Mouse (Mus musculus): ENCODE data around the gene Thumpd3.

Thumpd3 gene

GRCm38 (mm10) chr6:113079492-113079891 is 33.5 kb downstream of the Thumpd3 start:
- peak; percentile 80 for DNase-seq (ENCODE audit: low spot score)

- no peak for DNase-seq (ENCODE audit: low spot score)
Measured at GRCm38 (mm10) chr6:113082229-113082628, 36.2 kb downstream of the Thumpd3 start.

- DNase-seq (ENCODE audit: low spot score) = no peak
Measured at GRCm38 (mm10) chr6:113084590-113084989, 38.6 kb downstream of the Thumpd3 start.

DNA sequence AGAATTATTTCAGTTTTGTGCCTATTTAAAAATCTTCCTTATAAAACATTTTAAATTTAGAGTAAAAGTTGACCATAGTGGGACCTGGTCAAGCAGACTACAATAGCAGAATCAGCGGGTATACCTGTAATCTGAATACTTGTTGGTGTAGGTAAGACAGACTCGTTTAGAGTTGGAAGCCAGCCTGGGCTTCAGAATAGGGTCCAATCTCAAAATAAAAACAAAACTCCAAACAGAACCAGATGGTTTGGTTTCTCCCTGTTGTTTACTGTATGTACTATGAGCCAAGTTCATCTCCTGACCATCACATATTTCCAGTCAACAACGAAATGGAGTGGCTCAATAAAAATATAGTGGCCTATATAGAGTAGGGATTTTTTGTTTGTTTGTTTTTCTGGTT is 47.2 kb downstream of the Thumpd3 start:
- DNase-seq (ENCODE audit: low spot score) = no peak

- DNase-seq (ENCODE audit: low spot score) = no peak
Measured at GRCm38 (mm10) chr6:113095547-113095946, 49.5 kb downstream of the Thumpd3 start.

DNA sequence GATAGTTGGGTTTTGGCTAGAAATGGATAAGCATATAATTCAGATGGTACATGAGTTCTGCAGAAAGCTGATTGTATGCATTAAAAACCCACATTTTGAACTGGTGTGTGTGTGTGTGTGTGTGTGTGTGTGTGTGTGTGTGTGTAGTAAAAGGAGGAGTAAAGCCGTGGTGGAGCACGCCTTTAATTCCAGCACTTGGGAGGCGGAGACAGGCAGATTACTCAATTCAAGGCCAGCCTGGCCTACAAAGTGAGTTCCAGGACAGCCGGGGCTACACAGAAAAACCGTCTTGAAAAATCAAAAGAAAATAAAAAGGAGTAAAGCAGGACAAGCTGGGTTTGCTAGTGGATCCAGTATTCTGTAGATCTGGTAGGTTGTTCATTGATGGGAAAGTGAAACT is 51.6 kb downstream of the Thumpd3 start:
- no peak for DNase-seq (ENCODE audit: low spot score)

- DNase-seq (ENCODE audit: low spot score) = peak; percentile 92
Measured at GRCm38 (mm10) chr6:113099640-113100289, 53.7 kb downstream of the Thumpd3 start.

GRCm38 (mm10) chr6:113102541-113102940 is 56.5 kb downstream of the Thumpd3 start:
- DNase-seq (ENCODE audit: low spot score) = no peak

DNA sequence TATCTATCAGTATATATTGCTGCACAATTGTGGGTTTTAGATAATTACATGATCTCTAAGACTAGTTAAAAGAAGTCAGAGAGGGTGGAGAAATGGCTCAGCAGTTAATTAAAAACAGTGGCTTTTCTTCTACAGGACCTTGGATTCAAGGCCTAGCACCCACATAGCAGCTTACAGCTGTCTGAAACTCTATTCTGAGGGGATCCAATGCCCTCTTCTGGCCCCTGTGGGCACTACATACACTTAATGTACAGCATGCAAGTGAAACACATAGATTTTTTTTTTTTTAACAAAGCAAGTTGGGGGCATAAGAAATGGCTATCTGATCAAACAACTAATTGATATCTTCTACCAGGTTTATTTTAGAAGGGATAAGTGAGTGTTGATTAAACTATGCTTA is 57.7 kb downstream of the Thumpd3 start:
- peak; percentile 49 for DNase-seq (ENCODE audit: low spot score)

DNA sequence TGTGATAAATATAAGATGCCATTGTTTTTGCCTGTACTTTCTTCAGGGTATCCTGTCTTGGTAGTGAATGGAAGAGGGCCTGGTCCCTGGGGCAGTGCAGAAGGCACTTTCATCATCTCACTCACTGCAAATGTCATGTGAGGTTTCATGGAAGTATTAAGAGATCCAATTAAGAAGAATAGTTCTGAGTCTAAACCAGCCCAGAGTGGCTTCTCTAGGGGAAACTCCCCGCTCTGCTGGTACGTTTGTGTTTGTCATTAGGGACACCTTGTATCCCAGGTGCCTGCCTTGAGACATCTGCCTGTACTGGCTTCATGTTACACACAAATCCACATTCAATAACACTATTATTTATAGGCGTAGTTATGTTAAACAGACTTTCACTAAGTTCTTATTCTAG is 63.4 kb downstream of the Thumpd3 start:
- no peak for DNase-seq (ENCODE audit: low spot score)

DNA sequence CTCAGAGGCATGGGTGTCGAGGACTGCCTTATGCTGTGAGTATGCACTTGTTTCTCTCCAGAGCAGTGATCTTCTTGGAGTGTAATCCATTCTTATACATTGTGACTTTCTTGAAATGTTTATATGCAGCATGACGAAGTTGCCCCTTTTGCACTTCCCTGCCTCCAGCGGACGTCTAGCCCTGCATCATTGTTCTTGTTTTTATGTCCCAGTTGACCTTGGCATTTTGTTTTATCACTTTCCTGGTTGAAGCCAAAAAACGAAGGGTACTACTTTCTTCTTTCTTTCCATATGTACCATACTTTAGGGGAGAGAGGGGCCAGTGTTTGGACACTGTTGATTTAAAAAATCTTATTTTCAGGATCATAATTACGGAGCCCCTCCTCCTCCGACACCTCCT is 63.9 kb downstream of the Thumpd3 start:
- no peak for DNase-seq (ENCODE audit: low spot score)

Data from MN1 (cell line).